Comparison of ENCODE assay signal across 10 mouse cellular contexts in the genomic region with DNA sequence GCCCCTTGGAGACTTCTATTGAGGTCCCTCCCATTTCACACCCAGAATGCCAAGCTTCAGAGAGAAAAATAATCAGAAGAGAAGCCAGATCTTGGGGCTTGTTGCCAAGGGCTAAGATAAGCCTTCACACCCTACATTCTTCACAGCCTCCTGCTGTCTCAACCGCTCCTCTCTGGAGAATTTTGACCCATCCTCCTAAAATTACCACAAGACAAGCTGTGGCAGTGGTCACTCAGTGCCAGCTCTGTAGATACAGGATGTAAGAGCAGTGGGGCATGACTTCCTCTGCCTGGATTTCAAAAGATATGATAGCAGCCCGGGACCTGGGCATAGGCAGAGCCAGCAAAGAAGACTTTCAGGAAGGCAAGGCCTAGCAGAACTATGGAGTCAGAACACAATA. TPM values are rescaled to one million over a fixed set of nuclear protein-coding genes. Genes with fewer than 3 reads are reported as not detected.
DNase-seq lines count a peak whose midpoint lies in the region; ATAC-seq lines count a peak whose summit lies in the region.
"Had no signal": no experiment of that assay in that cellular context is flagged by ENCODE, and none has a peak within 500 bp of the region (broad histone marks: within the 10 kb centered on the region; RNA-seq: fewer than 3 reads in every experiment).

No protein-coding gene starts in this region.

- H3K36me3 ChIP-seq in lung, embryonic 16.5 days (ENCODE audit: control insufficient read depth, insufficient read depth, low read length), result no peaks in the 10 kb centered on the region
- H3K36me3 ChIP-seq in limb, embryonic 10.5 days, result no peaks in the 10 kb centered on the region
- H3K36me3 ChIP-seq in heart, embryonic 12.5 days, result no peaks in the 10 kb centered on the region
- H3K36me3 ChIP-seq: limb, embryonic 15.5 days had no signal

- no peaks in the 10 kb centered on the region for H3K27me3 ChIP-seq in lung, embryonic 16.5 days (ENCODE audit: control insufficient read depth, insufficient read depth, low read depth, low read length)
- no peaks in the 10 kb centered on the region for H3K27me3 ChIP-seq in limb, embryonic 10.5 days (ENCODE audit: low read depth, poor library complexity, severe bottlenecking)
- no peaks in the 10 kb centered on the region for H3K27me3 ChIP-seq in heart, embryonic 12.5 days (replicated peaks)
- H3K27me3 ChIP-seq: CH12.LX; limb, embryonic 15.5 days had no signal

- no peak overlapping the region for H3K9ac ChIP-seq in lung, embryonic 16.5 days (ENCODE audit: low read length)
- no peak overlapping the region for H3K9ac ChIP-seq in heart, embryonic 12.5 days
- H3K9ac ChIP-seq: limb, embryonic 15.5 days had no signal

- H3K4me2 ChIP-seq in lung, embryonic 16.5 days (ENCODE audit: low read depth, low read length), result no peak overlapping the region
- no peak overlapping the region for H3K4me2 ChIP-seq in heart, embryonic 12.5 days
- H3K4me2 ChIP-seq: limb, embryonic 15.5 days had no signal

- ATAC-seq in frontal cortex, adult (ENCODE audit: low TSS enrichment), result peak; percentile 73
- peak; percentile 15; the same call in 1 of the 2 replicates for ATAC-seq in lung, embryonic 16.5 days (ENCODE audit: low read depth)
- no peak for ATAC-seq in heart, embryonic 12.5 days (ENCODE audit: insufficient number of reproducible peaks, low FRiP score)

- WGBS in lung, embryonic 16.5 days, result 54% methylated on average over 2 of the region's 2 CpGs
- 71% methylated on average over 2 of the region's 2 CpGs for WGBS in limb, embryonic 10.5 days
- WGBS in heart, embryonic 12.5 days, result 40% methylated on average over 2 of the region's 2 CpGs

- peaks cover 10% of the 10 kb centered on the region; the same call in 1 of the 2 replicates for H3K4me1 ChIP-seq in lung, embryonic 16.5 days (replicated peaks; ENCODE audit: control insufficient read depth, insufficient read depth, low read length)
- H3K4me1 ChIP-seq in limb, embryonic 10.5 days, result no peaks in the 10 kb centered on the region
- peaks cover 9% of the 10 kb centered on the region for H3K4me1 ChIP-seq in heart, embryonic 12.5 days (replicated peaks)

- H3K9me3 ChIP-seq in lung, embryonic 16.5 days (ENCODE audit: control insufficient read depth, low read length), result no peaks in the 10 kb centered on the region
- H3K9me3 ChIP-seq in limb, embryonic 10.5 days (replicated peaks), result no peaks in the 10 kb centered on the region
- H3K9me3 ChIP-seq in heart, embryonic 12.5 days (replicated peaks), result no peaks in the 10 kb centered on the region
- H3K9me3 ChIP-seq: limb, embryonic 15.5 days had no signal

- H3K27ac ChIP-seq in lung, embryonic 16.5 days (ENCODE audit: low read length), result no peak overlapping the region
- H3K27ac ChIP-seq in limb, embryonic 10.5 days, result no peak overlapping the region
- no peak overlapping the region for H3K27ac ChIP-seq in heart, embryonic 12.5 days (ENCODE audit: poor library complexity, severe bottlenecking)
- H3K27ac ChIP-seq: limb, embryonic 15.5 days had no signal

- DNase-seq in frontal cortex, postnatal 14 days (ENCODE audit: low spot score in 2 of 2), result no peak
- no peak for DNase-seq in lung, adult 18-20 months
- DNase-seq in ZHBTc4 (ENCODE audit: low read depth, low spot score), result peak; percentile 25
- peak; percentile 11 for DNase-seq in limb, embryonic 10.5 days (ENCODE audit: low spot score)
- no peak for DNase-seq in right cerebral cortex, postnatal 14 days

- H3K4me3 ChIP-seq in lung, embryonic 16.5 days (ENCODE audit: low read length), result no peak overlapping the region
- no peak overlapping the region for H3K4me3 ChIP-seq in limb, embryonic 10.5 days
- no peak overlapping the region for H3K4me3 ChIP-seq in heart, embryonic 12.5 days
- H3K4me3 ChIP-seq: limb, embryonic 15.5 days had no signal

RNA-seq across cellular contexts. Expression of a gene that starts 57.6 kb away (rescaled TPM):
- 38.2 and 39.3 TPM in 2 replicates for polyA plus RNA-seq in lung, embryonic 16.5 days (2015; fragmentation: Nextera tagmentation; extraction: Ambion mirVana)
- 19.0 and 21.3 TPM in 2 replicates for polyA plus RNA-seq in limb, embryonic 10.5 days (2016; fragmentation: Nextera tagmentation; extraction: Ambion mirVana)
- polyA plus RNA-seq in heart, embryonic 12.5 days (2016; fragmentation: Nextera tagmentation; extraction: Ambion mirVana), result 20.8 and 20.9 TPM in 2 replicates

Comparison
In these comparisons a context has a peak if more than half of its experiments do, and no peak if none do; other contexts are left out.
1. DNase-seq: peak in ZHBTc4 (single experiment) and limb, embryonic 10.5 days (single experiment); none in frontal cortex, postnatal 14 days (0 of 2), lung, adult 18-20 months (0 of 2) and right cerebral cortex, postnatal 14 days (single experiment).